ENCODE assay signal across 25 mouse cellular contexts in genomic region chr7:34538310-34539055, GRCm38 (mm10).
A peak's percentile ranks its signal among the peaks of the same experiment; 100 is the strongest.
DNase-seq lines count a peak whose midpoint lies in the region; ATAC-seq and TF ChIP-seq lines count a peak whose summit lies in the region.
"Had no signal": no experiment of that assay in that cellular context is flagged by ENCODE, and none has a peak within 500 bp of the region (broad histone marks: within the 10 kb centered on the region; RNA-seq: fewer than 3 reads in every experiment).

No protein-coding gene starts in this region.

- DNase-seq in midbrain, embryonic 11.5 days (ENCODE audit: low spot score, missing footprints), result no peak
- DNase-seq in brain, embryonic 14.5 days (ENCODE audit: low read depth), result peak; percentile 86
- peak; percentile 42 for DNase-seq in retina, embryonic 14.5 days (ENCODE audit: low spot score)
- no peak for DNase-seq in urinary bladder, postnatal 36 days (ENCODE audit: low spot score in 2 of 2)
- DNase-seq in layer of hippocampus, postnatal 36 days, result no peak
- DNase-seq in adipocyte (ENCODE audit: low spot score), result no peak
- DNase-seq: adrenal gland, postnatal 14 days; cerebellum, adult 18-20 months; cerebellum, postnatal 14 days; heart, postnatal 14 days; kidney, adult 8-10 months; thymus, postnatal 4 days had no signal

- no peak overlapping the region for H3K9ac ChIP-seq in midbrain, embryonic 15.5 days
- H3K9ac ChIP-seq in midbrain, embryonic 11.5 days (ENCODE audit: low read length), result no peak overlapping the region
- no peak overlapping the region for H3K9ac ChIP-seq in forebrain, embryonic 13.5 days
- H3K9ac ChIP-seq: embryonic facial prominence, embryonic 15.5 days; hindbrain, embryonic 15.5 days; intestine, embryonic 15.5 days; limb, embryonic 13.5 days; lung, embryonic 15.5 days had no signal

- H3K4me2 ChIP-seq in midbrain, embryonic 15.5 days, result no peak overlapping the region
- H3K4me2 ChIP-seq in midbrain, embryonic 11.5 days, result no peak overlapping the region
- H3K4me2 ChIP-seq in forebrain, embryonic 13.5 days, result 0 out of 2 replicates have a peak overlapping the region, but pooled peaks have one; percentile 3
- H3K4me2 ChIP-seq: embryonic facial prominence, embryonic 15.5 days; hindbrain, embryonic 15.5 days; intestine, embryonic 15.5 days; limb, embryonic 13.5 days; liver, embryonic 11.5 days; lung, embryonic 15.5 days had no signal

- H3K9me3 ChIP-seq in midbrain, embryonic 15.5 days, result no peaks in the 10 kb centered on the region
- H3K9me3 ChIP-seq in midbrain, embryonic 11.5 days (ENCODE audit: control insufficient read depth, low read length), result no peaks in the 10 kb centered on the region
- peaks cover 7% of the 10 kb centered on the region; the same call in 1 of the 2 replicates for H3K9me3 ChIP-seq in forebrain, embryonic 13.5 days (replicated peaks)
- H3K9me3 ChIP-seq: embryonic facial prominence, embryonic 15.5 days; hindbrain, embryonic 15.5 days; intestine, embryonic 15.5 days; lung, embryonic 15.5 days; midbrain, embryonic 10.5 days had no signal

- 70% methylated on average over 20 of the region's 20 CpGs for WGBS in midbrain, embryonic 15.5 days
- WGBS in midbrain, embryonic 11.5 days, result 88% methylated on average over 20 of the region's 20 CpGs
- WGBS in forebrain, embryonic 13.5 days, result 39% methylated on average over 20 of the region's 20 CpGs

- H3K36me3 ChIP-seq in midbrain, embryonic 15.5 days (replicated peaks), result no peaks in the 10 kb centered on the region
- H3K36me3 ChIP-seq in midbrain, embryonic 11.5 days (ENCODE audit: control insufficient read depth, insufficient read depth, low read length), result no peaks in the 10 kb centered on the region
- H3K36me3 ChIP-seq in forebrain, embryonic 13.5 days (ENCODE audit: poor library complexity, severe bottlenecking), result no peaks in the 10 kb centered on the region
- H3K36me3 ChIP-seq: embryonic facial prominence, embryonic 15.5 days; G1E; hindbrain, embryonic 10.5 days; hindbrain, embryonic 15.5 days; intestine, embryonic 15.5 days; limb, embryonic 13.5 days; lung, embryonic 15.5 days; midbrain, embryonic 10.5 days had no signal

- H3K27ac ChIP-seq in midbrain, embryonic 15.5 days, result 0 out of 2 replicates have a peak overlapping the region, but pooled peaks have one; percentile 44
- no peak overlapping the region for H3K27ac ChIP-seq in midbrain, embryonic 11.5 days (ENCODE audit: low read depth, low read length)
- H3K27ac ChIP-seq in forebrain, embryonic 13.5 days, result peak overlapping the region; percentile 3; the same call in 1 of the 2 replicates
- H3K27ac ChIP-seq: embryonic facial prominence, embryonic 15.5 days; hindbrain, embryonic 10.5 days; hindbrain, embryonic 15.5 days; intestine, embryonic 15.5 days; kidney, postnatal 0 days; limb, embryonic 13.5 days; lung, embryonic 15.5 days; midbrain, embryonic 10.5 days had no signal

- ATAC-seq in midbrain, embryonic 15.5 days (replicated peaks), result 0 out of 2 replicates have a peak, but pooled peaks have one; percentile 37
- no peak for ATAC-seq in midbrain, embryonic 11.5 days (ENCODE audit: low FRiP score)
- ATAC-seq in forebrain, embryonic 13.5 days, result peak; percentile 89
- ATAC-seq: intestine, embryonic 15.5 days; Patski had no signal

- no peak overlapping the region for H3K4me3 ChIP-seq in midbrain, embryonic 15.5 days
- H3K4me3 ChIP-seq in midbrain, embryonic 11.5 days (ENCODE audit: low read depth, low read length), result no peak overlapping the region
- H3K4me3 ChIP-seq in forebrain, embryonic 13.5 days, result no peak overlapping the region
- H3K4me3 ChIP-seq: embryonic facial prominence, embryonic 15.5 days; hindbrain, embryonic 10.5 days; hindbrain, embryonic 15.5 days; intestine, embryonic 15.5 days; limb, embryonic 13.5 days; lung, embryonic 15.5 days; midbrain, embryonic 10.5 days had no signal

- no peaks in the 10 kb centered on the region for H3K27me3 ChIP-seq in midbrain, embryonic 15.5 days (replicated peaks)
- H3K27me3 ChIP-seq in midbrain, embryonic 11.5 days (ENCODE audit: control insufficient read depth, insufficient read depth, low read length), result no peaks in the 10 kb centered on the region
- peaks cover 3% of the 10 kb centered on the region; the same call in 1 of the 2 replicates for H3K27me3 ChIP-seq in forebrain, embryonic 13.5 days
- H3K27me3 ChIP-seq: embryonic facial prominence, embryonic 15.5 days; hindbrain, embryonic 15.5 days; intestine, embryonic 15.5 days; limb, embryonic 13.5 days; lung, embryonic 15.5 days; Patski had no signal

- no peak for TF ChIP-seq POLR2A in brain, embryonic 14.5 days (IDR thresholded peaks at IDR 0.05; ENCODE audit: borderline replicate concordance, extremely low read depth, insufficient read depth, insufficient read length, poor library complexity, severe bottlenecking)

- no peak for TF ChIP-seq CTCF in brain, embryonic 14.5 days (IDR thresholded peaks at IDR 0.05; ENCODE audit: borderline replicate concordance, extremely low read depth, insufficient read depth, insufficient read length)

- H3K4me1 ChIP-seq in midbrain, embryonic 15.5 days, result no peaks in the 10 kb centered on the region
- H3K4me1 ChIP-seq in midbrain, embryonic 11.5 days (ENCODE audit: control insufficient read depth, insufficient read depth, low read length), result no peaks in the 10 kb centered on the region
- H3K4me1 ChIP-seq in forebrain, embryonic 13.5 days, result 0 out of 2 replicates have a peak, but pooled peaks cover 6% of the 10 kb centered on the region
- H3K4me1 ChIP-seq: embryonic facial prominence, embryonic 15.5 days; hindbrain, embryonic 10.5 days; hindbrain, embryonic 15.5 days; intestine, embryonic 15.5 days; lung, embryonic 15.5 days; midbrain, embryonic 10.5 days had no signal

Comparison
In these comparisons a context has a peak if more than half of its experiments do, and no peak if none do; other contexts are left out.
1. DNase-seq: peak in brain, embryonic 14.5 days (single experiment) and retina, embryonic 14.5 days (single experiment); none in midbrain, embryonic 11.5 days (single experiment), urinary bladder, postnatal 36 days (0 of 2), layer of hippocampus, postnatal 36 days (0 of 2) and adipocyte (single experiment).